Mouse (Mus musculus) neural tube, embryonic 10.5 days (tissue): ENCODE data around the gene C87414.
"Not testable (repeated sequence)": the region's sequence is repeated elsewhere in the genome, so short reads cannot be mapped to it uniquely, and the experiment has no call there.

Experiments used
- DNase-seq: peaks from one replicate; pipeline ENCODE4 v3.0.0-alpha.2; 2017; ENCODE audit warnings: low spot score; ENCODE audit errors: extremely low spot score

C87414 gene

DNA sequence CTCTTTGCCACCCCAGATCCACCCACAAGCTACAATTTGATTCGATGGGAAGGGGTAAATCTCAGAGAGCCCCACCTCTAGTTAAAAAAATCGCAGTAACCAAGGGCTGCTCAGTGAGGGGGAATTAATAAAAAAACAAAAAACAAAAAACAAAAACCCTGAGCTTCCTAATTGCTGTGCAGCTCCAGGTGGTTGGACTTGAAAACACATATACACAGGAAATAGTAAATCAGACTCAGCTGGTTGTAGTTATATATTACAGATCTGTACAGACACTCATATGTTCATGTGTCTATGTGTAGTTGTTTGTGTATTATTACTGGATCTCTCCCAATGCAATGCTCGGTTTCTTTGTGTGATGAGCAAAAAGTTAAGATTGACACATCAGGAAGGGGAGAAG, at the start of gene C87414:
Gene C87414, minus strand, starts transcription at position 101 of the 400 bp plus-strand sequence.
- DNase-seq = not testable (repeated sequence)

DNA sequence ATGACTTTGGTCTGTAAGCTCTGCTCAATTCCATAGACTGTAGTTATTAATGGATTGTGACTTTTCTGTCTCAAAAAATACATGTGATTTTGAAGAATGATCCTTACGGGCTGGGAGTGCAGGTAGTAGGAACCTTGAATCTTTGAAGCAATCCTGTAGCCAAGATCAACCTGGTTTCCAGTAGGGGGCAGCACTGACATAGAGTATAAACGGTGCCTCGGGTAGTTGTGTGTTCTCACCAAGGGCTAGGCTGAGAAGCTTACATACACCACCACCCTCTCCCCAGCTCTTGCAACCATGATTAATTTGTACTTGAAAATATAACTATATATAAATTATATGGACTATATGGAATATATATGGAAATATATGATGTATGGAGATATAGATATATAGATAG, 13.3 kb upstream of the C87414 start:
- not testable (repeated sequence) for DNase-seq
